Mouse (Mus musculus) MEL (cell line): ENCODE data around the gene Ppp1r35. TPM values are rescaled to one million over a fixed set of nuclear protein-coding genes. Genes with fewer than 3 reads are reported as not detected.

Experiments used
- DNase-seq: peaks from one replicate; pipeline ENCODE4 v3.0.0; 2011; ENCODE audit warnings: low read depth, low spot score
- H3K27ac ChIP-seq: 2 replicates; pipeline ENCODE4 v1.5.1; 2012; ENCODE audit warnings: low read depth, mild to moderate bottlenecking, control low read depth, low read length, moderate library complexity; ENCODE audit not compliant: control insufficient read depth
- H3K27me3 ChIP-seq, 2 experiments: fragments of 150-350 bp in 1 of 2; sonication (generic) in 1 of 2; 2 replicates each; pipeline ENCODE4 v1.6.1; 2012; ENCODE audit warnings: low read length in 2 of 2, mild to moderate bottlenecking in 2 of 2, improper control_type of control experiment in 1 of 2, moderate library complexity in 1 of 2; ENCODE audit not compliant: insufficient read depth in 2 of 2, control insufficient read depth in 1 of 2
- H3K36me3 ChIP-seq, 2 experiments: 2 replicates each; pipeline ENCODE4 v1.6.1; 2012 to 2014; ENCODE audit warnings: low read length in 2 of 2, improper control_type of control experiment in 1 of 2, inconsistent platforms in 1 of 2, mild to moderate bottlenecking in 1 of 2; ENCODE audit not compliant: insufficient read depth in 2 of 2, control insufficient read depth in 1 of 2
- H3K4me1 ChIP-seq, 2 experiments: fragments of 150-350 bp in 1 of 2; sonication (generic) in 1 of 2; 2 replicates each; pipeline ENCODE4 v1.6.1; 2012; ENCODE audit warnings: low read length in 2 of 2, improper control_type of control experiment in 1 of 2, mild to moderate bottlenecking in 1 of 2; ENCODE audit not compliant: insufficient read depth in 2 of 2, control insufficient read depth in 1 of 2
- H3K4me3 ChIP-seq, 2 experiments: fragments of 150-350 bp in 1 of 2; sonication (generic) in 1 of 2; 2 replicates each; pipeline ENCODE4 v1.5.1; 2012; ENCODE audit warnings: low read depth in 2 of 2, low read length in 2 of 2, mild to moderate bottlenecking in 2 of 2, moderate library complexity in 2 of 2, control low read depth in 1 of 2, improper control_type of control experiment in 1 of 2; ENCODE audit not compliant: control insufficient read depth in 1 of 2, insufficient read depth in 1 of 2
- H3K79me2 ChIP-seq: 2 replicates; pipeline ENCODE4 v1.6.1; 2012; ENCODE audit warnings: mild to moderate bottlenecking, low read length, moderate library complexity; ENCODE audit not compliant: control insufficient read depth, poor library complexity, insufficient read depth
- H3K9ac ChIP-seq: 2 replicates; pipeline ENCODE4 v1.6.1; 2012; ENCODE audit warnings: low read depth, mild to moderate bottlenecking, control low read depth, low read length, moderate library complexity; ENCODE audit not compliant: control insufficient read depth, poor library complexity, severe bottlenecking
- H3K9me3 ChIP-seq: fragments of 150-350 bp; sonication (generic); replicated peaks from 2 replicates; pipeline ENCODE4 v1.6.1; 2012; ENCODE audit warnings: mild to moderate bottlenecking, low read length, improper control_type of control experiment, moderate library complexity; ENCODE audit not compliant: insufficient read depth
- BHLHE40 ChIP-seq: IDR thresholded peaks from 2 replicates; pipeline ENCODE4 v1.6.1; 2012; ENCODE audit warnings: low read depth, mild to moderate bottlenecking, inconsistent platforms, low read length, improper control_type of control experiment, borderline replicate concordance
- CHD1 ChIP-seq: IDR thresholded peaks from 2 replicates; pipeline ENCODE4 v1.6.1; 2012; ENCODE audit warnings: low read depth, mild to moderate bottlenecking, inconsistent platforms, low read length, improper control_type of control experiment
- CHD2 ChIP-seq: IDR thresholded peaks from 2 replicates; pipeline ENCODE4 v1.6.1; 2011; ENCODE audit warnings: low read length, improper control_type of control experiment
- CTCF ChIP-seq, 3 experiments: IDR thresholded peaks in 2 of 3; conservative IDR thresholded peaks in 1 of 3; 2 replicates each; pipeline ENCODE4 v1.5.1; 2011 to 2012; ENCODE audit warnings: low read length in 3 of 3, low read depth in 2 of 3, mild to moderate bottlenecking in 2 of 3, improper control_type of control experiment in 1 of 3, inconsistent platforms in 1 of 3, mixed read lengths in 1 of 3, moderate library complexity in 1 of 3; ENCODE audit not compliant: control insufficient read depth in 1 of 3, insufficient read depth in 1 of 3, poor library complexity in 1 of 3, severe bottlenecking in 1 of 3
- E2F4 ChIP-seq: IDR thresholded peaks from 2 replicates; pipeline ENCODE4 v1.6.1; 2011; ENCODE audit warnings: low read depth, low read length, improper control_type of control experiment, borderline replicate concordance
- ELF1 ChIP-seq: IDR thresholded peaks from 2 replicates; pipeline ENCODE4 v1.6.1; 2014; ENCODE audit warnings: low read depth, mild to moderate bottlenecking, inconsistent platforms, low read length, improper control_type of control experiment, moderate library complexity
- EP300 ChIP-seq, 2 experiments: IDR thresholded peaks; 2 replicates each; pipeline ENCODE4 v1.6.1; 2011; ENCODE audit warnings: improper control_type of control experiment in 2 of 2, low read length in 2 of 2, low read depth in 1 of 2, mild to moderate bottlenecking in 1 of 2
- ETS1 ChIP-seq: IDR thresholded peaks from 2 replicates; pipeline ENCODE4 v1.6.1; 2012; ENCODE audit warnings: low read depth, mild to moderate bottlenecking, inconsistent platforms, low read length, improper control_type of control experiment, moderate library complexity
- GABPA ChIP-seq: IDR thresholded peaks from 2 replicates; pipeline ENCODE4 v1.6.1; 2012; ENCODE audit warnings: low read depth, mild to moderate bottlenecking, inconsistent platforms, low read length, improper control_type of control experiment, moderate library complexity
- GATA1 ChIP-seq: IDR thresholded peaks from 2 replicates; pipeline ENCODE4 v1.6.1; 2011; ENCODE audit warnings: low read depth, low read length, improper control_type of control experiment
- HCFC1 ChIP-seq: IDR thresholded peaks from 2 replicates; pipeline ENCODE4 v1.6.1; 2012; ENCODE audit warnings: low read depth, mild to moderate bottlenecking, inconsistent platforms, low read length, improper control_type of control experiment, moderate library complexity
- JUND ChIP-seq: IDR thresholded peaks from 2 replicates; pipeline ENCODE4 v1.6.1; 2011; ENCODE audit warnings: low read depth, mild to moderate bottlenecking, improper control_type of control experiment, low read length
- KAT2A ChIP-seq: conservative IDR thresholded peaks from 2 replicates; pipeline ENCODE4 v1.6.1; 2012; ENCODE audit warnings: low read depth, low read length, improper control_type of control experiment, inconsistent platforms
- MAX ChIP-seq: IDR thresholded peaks from 2 replicates; pipeline ENCODE4 v1.6.1; 2011; ENCODE audit warnings: low read length, improper control_type of control experiment
- MAZ ChIP-seq: IDR thresholded peaks from 2 replicates; pipeline ENCODE4 v1.6.1; 2012; ENCODE audit warnings: low read depth, mild to moderate bottlenecking, inconsistent platforms, low read length, improper control_type of control experiment
- MXI1 ChIP-seq: IDR thresholded peaks from 2 replicates; pipeline ENCODE4 v1.6.1; 2011; ENCODE audit warnings: mild to moderate bottlenecking, low read depth, low read length, improper control_type of control experiment
- MYB ChIP-seq: IDR thresholded peaks from 2 replicates; pipeline ENCODE4 v1.6.1; 2011; ENCODE audit warnings: mild to moderate bottlenecking, low read depth, low read length, improper control_type of control experiment
- MYC ChIP-seq: IDR thresholded peaks from 2 replicates; pipeline ENCODE4 v1.6.1; 2011; ENCODE audit warnings: low read depth, mild to moderate bottlenecking, low read length, improper control_type of control experiment, moderate library complexity
- NELFE ChIP-seq: IDR thresholded peaks from 2 replicates; pipeline ENCODE4 v1.6.1; 2011; ENCODE audit warnings: low read depth, low read length, improper control_type of control experiment
- NRF1 ChIP-seq: IDR thresholded peaks from 2 replicates; pipeline ENCODE4 v1.6.1; 2014; ENCODE audit warnings: low read depth, mild to moderate bottlenecking, inconsistent platforms, low read length, improper control_type of control experiment, moderate library complexity; ENCODE audit not compliant: poor library complexity, insufficient read depth, severe bottlenecking
- POLR2A ChIP-seq, 2 experiments: IDR thresholded peaks; 2 replicates each; pipeline ENCODE4 v1.6.1; 2011 to 2012; ENCODE audit warnings: low read length in 2 of 2, mild to moderate bottlenecking in 2 of 2, control low read depth in 1 of 2, improper control_type of control experiment in 1 of 2, low read depth in 1 of 2, moderate library complexity in 1 of 2; ENCODE audit not compliant: control insufficient read depth in 1 of 2, insufficient read depth in 1 of 2, poor library complexity in 1 of 2
- POLR2AphosphoS2 ChIP-seq: IDR thresholded peaks from 2 replicates; pipeline ENCODE4 v1.6.1; 2011; ENCODE audit warnings: low read length, improper control_type of control experiment
- POLR2AphosphoS5 ChIP-seq: IDR thresholded peaks from 2 replicates; pipeline ENCODE4 v1.6.1; 2012; ENCODE audit warnings: low read depth, borderline replicate concordance, mild to moderate bottlenecking, inconsistent platforms, low read length, moderate library complexity, mixed read lengths
- RAD21 ChIP-seq: IDR thresholded peaks from 2 replicates; pipeline ENCODE4 v1.6.1; 2011; ENCODE audit warnings: mild to moderate bottlenecking, low read depth, low read length, improper control_type of control experiment
- RCOR1 ChIP-seq: IDR thresholded peaks from 2 replicates; pipeline ENCODE4 v1.6.1; 2012; ENCODE audit warnings: low read depth, mild to moderate bottlenecking, inconsistent platforms, low read length, improper control_type of control experiment
- SIN3A ChIP-seq: IDR thresholded peaks from 2 replicates; pipeline ENCODE4 v1.6.1; 2012; ENCODE audit warnings: low read length, improper control_type of control experiment, inconsistent platforms
- SMC3 ChIP-seq: IDR thresholded peaks from 2 replicates; pipeline ENCODE4 v1.6.1; 2011; ENCODE audit warnings: low read depth, low read length, improper control_type of control experiment
- TAL1 ChIP-seq: IDR thresholded peaks from 2 replicates; pipeline ENCODE4 v1.6.1; 2012; ENCODE audit warnings: mild to moderate bottlenecking, inconsistent platforms, low read length, moderate library complexity, mixed read lengths
- TBP ChIP-seq: IDR thresholded peaks from 2 replicates; pipeline ENCODE4 v1.8.0; 2011; ENCODE audit warnings: low read depth, low read length, improper control_type of control experiment
- TCF12 ChIP-seq: IDR thresholded peaks from 2 replicates; pipeline ENCODE4 v1.6.1; 2014; ENCODE audit warnings: low read depth, mild to moderate bottlenecking, inconsistent platforms, low read length, improper control_type of control experiment, moderate library complexity
- UBTF ChIP-seq: IDR thresholded peaks from 2 replicates; pipeline ENCODE4 v1.6.1; 2012; ENCODE audit warnings: low read depth, mild to moderate bottlenecking, inconsistent platforms, low read length, improper control_type of control experiment, moderate library complexity, borderline replicate concordance; ENCODE audit not compliant: insufficient read depth
- USF1 ChIP-seq: IDR thresholded peaks from 2 replicates; pipeline ENCODE4 v1.6.1; 2014; ENCODE audit warnings: low read depth, mild to moderate bottlenecking, inconsistent platforms, low read length, improper control_type of control experiment, moderate library complexity
- USF2 ChIP-seq, 2 experiments: IDR thresholded peaks; 2 replicates each; pipeline ENCODE4 v1.6.1; 2011 to 2012; ENCODE audit warnings: improper control_type of control experiment in 2 of 2, low read length in 2 of 2, borderline replicate concordance in 1 of 2, inconsistent platforms in 1 of 2, low read depth in 1 of 2, mild to moderate bottlenecking in 1 of 2; ENCODE audit not compliant: insufficient read depth in 1 of 2
- ZC3H11A ChIP-seq: IDR thresholded peaks from 2 replicates; pipeline ENCODE4 v1.6.1; 2012; ENCODE audit warnings: low read depth, mild to moderate bottlenecking, inconsistent platforms, low read length, improper control_type of control experiment
- ZKSCAN1 ChIP-seq: IDR thresholded peaks from 2 replicates; pipeline ENCODE4 v1.6.1; 2012; ENCODE audit warnings: low read depth, mild to moderate bottlenecking, inconsistent platforms, low read length, improper control_type of control experiment, moderate library complexity
- ZMIZ1 ChIP-seq: IDR thresholded peaks from 2 replicates; pipeline ENCODE4 v1.6.1; 2012; ENCODE audit warnings: low read depth, mild to moderate bottlenecking, inconsistent platforms, low read length, improper control_type of control experiment, moderate library complexity
- ZNF384 ChIP-seq: IDR thresholded peaks from 2 replicates; pipeline ENCODE4 v1.6.1; 2012; ENCODE audit warnings: low read depth, mild to moderate bottlenecking, inconsistent platforms, low read length, improper control_type of control experiment
- polyA plus RNA-seq, 2 experiments: library from polyadenylated mRNA; stranded (reverse) in 1 of 2; unstranded in 1 of 2; fragments of >175 nt in 1 of 2; fragments of >200 nt in 1 of 2; gene quantifications; 2 replicates each; pipeline versions ENCODE4 v1.2.1 to v1.2.4; 2012; ENCODE audit warnings: low replicate concordance in 2 of 2, low read depth in 1 of 2; ENCODE audit not compliant: insufficient read length in 2 of 2, insufficient read depth in 1 of 2, missing spikeins in 1 of 2
- total RNA-seq: library from RNA; depleted of rRNA; stranded (reverse); fragments of 300-350 nt; gene quantifications from 2 replicates; pipeline ENCODE4 v1.2.3, GENCODE M21; 2012; rRNA removed

Gene Ppp1r35
- total RNA-seq, result 35.0 and 35.8 TPM in 2 replicates
- 10 to 100 TPM in 1 of 2 experiments, not detected in 1; 46.2 TPM for polyA plus RNA-seq

- Histone ChIP-seq H3K27ac (peak within 1 kb of the TSS; percentile 78), H3K4me1 (peaks cover 8 to 17% of the 10 kb centered on the region in 2 experiments), H3K27me3 (no peaks in the 10 kb centered on the region), H3K9me3 (no peaks in the 10 kb centered on the region), H3K79me2 (peaks cover 21% of the 10 kb centered on the region), H3K9ac (peak within 1 kb of the TSS; percentile 91), H3K36me3 (peaks cover 3 to 14% of the 10 kb centered on the region in 2 experiments), H3K4me3 (peak within 1 kb of the TSS; percentile 90 to 94)
- DNase-seq, result peak; percentile 97
- TF ChIP-seq MXI1 (peak; percentile 20; the same call in 1 of the 2 replicates), ETS1 (no peak), ELF1 (peak; percentile 100), JUND (no peak), EP300 (IDR thresholded peaks at IDR 0.05; ENCODE audit: low read depth in 1 of 2, low read length in 2 of 2) (no peak), MYC (no peak), SMC3 (no peak), GABPA (no peak), ZC3H11A (no peak), MAX (no peak), POLR2A (IDR thresholded peaks at IDR 0.05; ENCODE audit: control insufficient read depth in 1 of 2, insufficient read depth in 1 of 2, low read depth in 1 of 2, low read length in 2 of 2, poor library complexity in 1 of 2) (peak; percentile 50 to 72; a peak in 2 of 4 replicates), UBTF (no peak), MAZ (no peak; the same call in 1 of the 2 replicates), SIN3A (peak; percentile 89), CHD2 (peak; percentile 59), HCFC1 (peak; percentile 97), USF1 (no peak; the same call in 1 of the 2 replicates), GATA1 (0 out of 2 replicates have a peak, but pooled peaks have one; percentile 7), ZMIZ1 (peak; percentile 47), RCOR1 (peak; percentile 50; the same call in 1 of the 2 replicates), NELFE (peak; percentile 72; the same call in 1 of the 2 replicates), USF2 (IDR thresholded peaks at IDR 0.05; ENCODE audit: borderline replicate concordance in 1 of 2, insufficient read depth in 1 of 2, low read depth in 1 of 2, low read length in 2 of 2) (no peak), RAD21 (no peak), ZKSCAN1 (no peak), KAT2A (peak; percentile 78), BHLHE40 (no peak), ZNF384 (no peak), NRF1 (peak; percentile 40; the same call in 1 of the 2 replicates), POLR2AphosphoS2 (peak; percentile 23; the same call in 1 of the 2 replicates), CHD1 (no peak), CTCF (IDR thresholded peaks at IDR 0.05 in 2 of 3, conservative IDR thresholded peaks at IDR 0.05 in 1 of 3; ENCODE audit: control insufficient read depth in 1 of 3, insufficient read depth in 1 of 3, low read depth in 2 of 3, low read length in 3 of 3, poor library complexity in 1 of 3, severe bottlenecking in 1 of 3) (no peak), MYB (0 out of 2 replicates have a peak, but pooled peaks have one; percentile 62), E2F4 (no peak), TCF12 (peak; percentile 50), TAL1 (no peak), TBP (peak; percentile 63), POLR2AphosphoS5 (no peak)
These were observed at the start of gene Ppp1r35 for GRCm38 (mm10) chr5:137778635-137779034. Gene Ppp1r35, plus strand, starts transcription at chr5:137778849.
